Mouse (Mus musculus) kidney, adult 2 months (tissue): ENCODE measurements around the gene Cib2.

Experiments
- CTCF ChIP-seq: fragments of 200-500 bp; conservative IDR thresholded peaks from 2 replicates; pipeline ENCODE4 v1.5.1; 2011; ENCODE audit warnings: low read depth, mild to moderate bottlenecking, control low read depth, low read length, moderate library complexity, mixed read lengths; ENCODE audit not compliant: insufficient read depth, insufficient read length
- POLR2A ChIP-seq: fragments of 200-500 bp; IDR thresholded peaks from one replicate; pipeline ENCODE4 v1.6.1; 2011; ENCODE audit warnings: low read depth, low read length, control low read depth

- TF ChIP-seq CTCF: no peak
- no peak for TF ChIP-seq POLR2A
Measured at GRCm38 (mm10) chr9:54538684-54539083, 21.3 kb downstream of the Cib2 start, which contains the start of gene Sh2d7.
